Mouse (Mus musculus): Measurements from ENCODE around the gene Ssx2ip. TPM values are rescaled to one million over a fixed set of nuclear protein-coding genes. Genes with fewer than 3 reads are reported as not detected.

The Ssx2ip gene
- total and polyA plus RNA-seq, 3 experiments = 12.8 to 64.0 (median 58.6) TPM

GRCm38 (mm10) chr3:146380874-146381273 is 23.6 kb upstream of the Ssx2ip start:
- ATAC-seq (ENCODE audit: extremely low read depth, insufficient number of reproducible peaks, low FRiP score, poor library complexity, severe bottlenecking) = no peak
- H3K27me3 ChIP-seq (ENCODE audit: insufficient read depth, low read length) = no peaks in the 10 kb centered on the region
- no peak for TF ChIP-seq TAL1 (conservative IDR thresholded peaks at IDR 0.05; ENCODE audit: low read depth, low read length)
- peaks cover 36% of the 10 kb centered on the region for H3K4me1 ChIP-seq (ENCODE audit: insufficient read depth, low read depth, low read length)
- DNase-seq (ENCODE audit: low spot score) = no peak
- no peak overlapping the region for H3K4me3 ChIP-seq (ENCODE audit: low read depth, low read length)
- 0 out of 2 replicates have a peak, but pooled peaks cover 2% of the 10 kb centered on the region for H3K9me3 ChIP-seq (replicated peaks)
- H3K36me3 ChIP-seq (replicated peaks) = no peaks in the 10 kb centered on the region

DNA sequence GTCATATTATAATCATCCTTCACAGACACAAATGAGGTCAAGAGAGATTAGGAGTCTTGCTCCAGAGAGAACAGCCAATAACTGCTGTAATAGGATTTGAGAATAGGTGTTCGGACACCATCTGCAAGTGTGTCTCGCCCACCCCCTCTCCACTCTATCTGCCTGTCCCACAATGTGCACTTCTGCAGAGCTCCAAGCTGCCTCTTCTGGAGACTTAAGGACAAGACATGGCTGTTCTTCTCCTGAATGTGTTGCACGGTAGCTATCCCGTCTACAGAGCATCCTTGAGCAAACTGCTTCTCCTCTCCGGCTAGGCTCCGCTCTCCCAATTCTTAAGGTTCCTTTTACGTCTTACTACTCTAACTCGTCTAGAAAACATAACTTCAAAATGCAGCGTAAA is 23.0 kb upstream of the Ssx2ip start:
- no peak for ATAC-seq (ENCODE audit: extremely low read depth, insufficient number of reproducible peaks, low FRiP score, poor library complexity, severe bottlenecking)
- no peak overlapping the region for H3K4me3 ChIP-seq (ENCODE audit: low read depth, low read length)
- DNase-seq (ENCODE audit: low spot score) = no peak
- H3K4me1 ChIP-seq (ENCODE audit: insufficient read depth, low read depth, low read length) = peaks cover 35% of the 10 kb centered on the region
- H3K36me3 ChIP-seq (replicated peaks) = no peaks in the 10 kb centered on the region
- H3K9me3 ChIP-seq (replicated peaks) = 0 out of 2 replicates have a peak, but pooled peaks cover 2% of the 10 kb centered on the region
- TF ChIP-seq GATA1 (IDR thresholded peaks at IDR 0.05; ENCODE audit: borderline replicate concordance, low read length) = no peak
- no peak for TF ChIP-seq GATA2 (IDR thresholded peaks at IDR 0.05; ENCODE audit: borderline replicate concordance, low read depth, low read length)
- TF ChIP-seq POLR2AphosphoS5 (IDR thresholded peaks at IDR 0.05; ENCODE audit: insufficient replicate concordance, low read depth, low read length) = no peak
- TF ChIP-seq TAL1 (conservative IDR thresholded peaks at IDR 0.05; ENCODE audit: low read depth, low read length) = no peak
- no peak for TF ChIP-seq CTCF (IDR thresholded peaks at IDR 0.05; ENCODE audit: low read depth, low read length)
- H3K27me3 ChIP-seq (ENCODE audit: insufficient read depth, low read length) = no peaks in the 10 kb centered on the region

- TF ChIP-seq CTCF (IDR thresholded peaks at IDR 0.05; ENCODE audit: low read depth, low read length) (no peak), TAL1 (conservative IDR thresholded peaks at IDR 0.05; ENCODE audit: low read depth, low read length) (no peak), GATA1 (IDR thresholded peaks at IDR 0.05; ENCODE audit: borderline replicate concordance, low read length) (no peak), POLR2AphosphoS5 (IDR thresholded peaks at IDR 0.05; ENCODE audit: insufficient replicate concordance, low read depth, low read length) (no peak), GATA2 (IDR thresholded peaks at IDR 0.05; ENCODE audit: borderline replicate concordance, low read depth, low read length) (no peak)
- no peak for DNase-seq (ENCODE audit: low spot score)
- H3K27me3 ChIP-seq (ENCODE audit: insufficient read depth, low read length) = no peaks in the 10 kb centered on the region
- no peak for ATAC-seq (ENCODE audit: extremely low read depth, insufficient number of reproducible peaks, low FRiP score, poor library complexity, severe bottlenecking)
- no peak overlapping the region for H3K4me3 ChIP-seq (ENCODE audit: low read depth, low read length)
- 0 out of 2 replicates have a peak, but pooled peaks cover 2% of the 10 kb centered on the region for H3K9me3 ChIP-seq (replicated peaks)
- H3K4me1 ChIP-seq (ENCODE audit: insufficient read depth, low read depth, low read length) = peaks cover 34% of the 10 kb centered on the region
- H3K36me3 ChIP-seq (replicated peaks) = no peaks in the 10 kb centered on the region
These were observed 17.6 kb upstream of the Ssx2ip start for GRCm38 (mm10) chr3:146386800-146387199.

DNA sequence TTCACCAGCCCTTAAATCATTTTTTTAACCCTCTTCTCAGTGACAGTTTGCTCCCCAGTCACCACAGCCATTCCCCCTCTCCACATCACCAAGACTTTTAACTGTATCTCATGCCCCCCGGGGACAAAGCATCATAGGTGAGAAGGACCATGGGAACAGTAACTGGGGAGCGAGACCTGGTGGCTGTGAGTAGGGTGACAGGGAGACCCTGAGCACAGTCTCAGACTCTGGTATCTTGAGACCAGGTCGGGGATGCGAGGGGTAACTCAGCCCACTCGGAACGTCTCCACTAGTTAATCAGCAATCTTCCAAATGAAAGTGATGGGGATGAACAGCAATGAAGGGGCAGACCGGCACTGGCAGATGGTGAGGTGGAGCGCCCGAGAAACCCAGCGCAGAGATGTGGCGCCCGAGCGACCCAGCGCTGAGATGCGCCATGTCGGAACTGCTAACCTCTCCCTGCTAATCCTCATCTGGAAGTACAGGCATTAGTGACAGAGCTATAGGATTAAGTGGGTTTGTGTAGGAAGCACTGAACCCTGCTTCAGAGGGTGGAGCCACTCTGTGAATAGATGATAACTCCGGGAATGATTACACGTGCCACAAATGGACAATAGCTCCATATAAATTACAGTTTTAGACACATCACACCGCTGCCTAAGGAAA is 11.7 kb upstream of the Ssx2ip start:
- peak; percentile 15 for DNase-seq (ENCODE audit: low spot score)
- Histone ChIP-seq H3K36me3 (replicated peaks) (no peaks in the 10 kb centered on the region), H3K4me1 (ENCODE audit: insufficient read depth, low read depth, low read length) (peaks cover 69% of the 10 kb centered on the region), H3K9me3 (replicated peaks) (no peaks in the 10 kb centered on the region), H3K27me3 (ENCODE audit: insufficient read depth, low read length) (no peaks in the 10 kb centered on the region), H3K4me3 (ENCODE audit: low read depth, low read length) (peak overlapping the region; percentile 59; the same call in 1 of the 2 replicates)
- TF ChIP-seq POLR2AphosphoS5 (IDR thresholded peaks at IDR 0.05; ENCODE audit: insufficient replicate concordance, low read depth, low read length) = no peak
- TF ChIP-seq TAL1 (conservative IDR thresholded peaks at IDR 0.05; ENCODE audit: low read depth, low read length) = no peak
- no peak for TF ChIP-seq GATA2 (IDR thresholded peaks at IDR 0.05; ENCODE audit: borderline replicate concordance, low read depth, low read length)
- TF ChIP-seq GATA1 (IDR thresholded peaks at IDR 0.05; ENCODE audit: borderline replicate concordance, low read length) = no peak
- no peak for TF ChIP-seq CTCF (IDR thresholded peaks at IDR 0.05; ENCODE audit: low read depth, low read length)
- ATAC-seq (ENCODE audit: extremely low read depth, insufficient number of reproducible peaks, low FRiP score, poor library complexity, severe bottlenecking) = peak; percentile 17; the same call in 1 of the 2 replicates

DNA sequence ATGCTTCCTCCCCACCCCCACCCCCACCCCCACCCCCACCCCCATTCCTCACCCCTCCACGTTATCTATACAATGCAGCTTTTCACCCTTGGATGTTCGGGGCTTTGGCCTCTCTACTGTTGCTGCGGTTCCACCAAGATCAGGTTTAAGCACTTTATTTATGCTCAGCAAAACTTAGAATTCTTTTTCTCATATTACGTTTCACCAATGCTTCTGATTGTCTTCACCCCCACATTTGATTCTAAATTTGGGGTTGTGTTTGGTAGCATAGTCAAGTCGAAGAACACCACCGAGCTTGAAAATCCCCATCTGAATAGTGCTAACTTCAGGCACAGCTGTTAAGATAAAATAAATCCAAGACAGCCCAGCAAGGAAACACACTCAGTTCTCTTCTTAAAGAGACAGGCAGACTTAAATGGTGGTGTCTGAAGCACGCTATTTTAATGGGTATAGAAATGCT is 10.8 kb upstream of the Ssx2ip start:
- Histone ChIP-seq H3K9me3 (replicated peaks) (no peaks in the 10 kb centered on the region), H3K36me3 (replicated peaks) (no peaks in the 10 kb centered on the region), H3K27me3 (ENCODE audit: insufficient read depth, low read length) (no peaks in the 10 kb centered on the region), H3K4me1 (ENCODE audit: insufficient read depth, low read depth, low read length) (peaks cover 69% of the 10 kb centered on the region), H3K4me3 (ENCODE audit: low read depth, low read length) (peak overlapping the region; percentile 60; the same call in 1 of the 2 replicates)
- TF ChIP-seq CTCF (IDR thresholded peaks at IDR 0.05; ENCODE audit: low read depth, low read length) = no peak
- TF ChIP-seq TAL1 (conservative IDR thresholded peaks at IDR 0.05; ENCODE audit: low read depth, low read length) = peak; percentile 50; the same call in 1 of the 2 replicates
- peak; percentile 64 for ATAC-seq (ENCODE audit: extremely low read depth, insufficient number of reproducible peaks, low FRiP score, poor library complexity, severe bottlenecking)
- DNase-seq (ENCODE audit: low spot score) = peak; percentile 56

GRCm38 (mm10) chr3:146396256-146396655 is 8.2 kb upstream of the Ssx2ip start:
- Histone ChIP-seq H3K4me1 (ENCODE audit: insufficient read depth, low read depth, low read length) (peaks cover 47% of the 10 kb centered on the region), H3K36me3 (replicated peaks) (no peaks in the 10 kb centered on the region), H3K9me3 (replicated peaks) (no peaks in the 10 kb centered on the region), H3K4me3 (ENCODE audit: low read depth, low read length) (no peak overlapping the region), H3K27me3 (ENCODE audit: insufficient read depth, low read length) (no peaks in the 10 kb centered on the region)
- ATAC-seq (ENCODE audit: extremely low read depth, insufficient number of reproducible peaks, low FRiP score, poor library complexity, severe bottlenecking) = no peak
- DNase-seq (ENCODE audit: low spot score) = no peak
- TF ChIP-seq GATA2 (IDR thresholded peaks at IDR 0.05; ENCODE audit: borderline replicate concordance, low read depth, low read length) (no peak), POLR2AphosphoS5 (IDR thresholded peaks at IDR 0.05; ENCODE audit: insufficient replicate concordance, low read depth, low read length) (no peak), TAL1 (conservative IDR thresholded peaks at IDR 0.05; ENCODE audit: low read depth, low read length) (no peak)

Data from G1E (cell line).